Mouse (Mus musculus) olfactory bulb, adult 2 months (tissue): ENCODE results near the gene Dlgap1.

Experiments
- CTCF ChIP-seq: fragments of 200-500 bp; IDR thresholded peaks from 2 replicates; pipeline ENCODE4 v1.5.1; 2012; ENCODE audit warnings: low read depth, mild to moderate bottlenecking, low read length, moderate library complexity; ENCODE audit not compliant: insufficient read depth
- POLR2A ChIP-seq: fragments of 200-500 bp; IDR thresholded peaks from 2 replicates; pipeline ENCODE4 v1.6.1; 2012; ENCODE audit warnings: mild to moderate bottlenecking, low read depth, low read length, moderate library complexity; ENCODE audit not compliant: insufficient read depth

DNA sequence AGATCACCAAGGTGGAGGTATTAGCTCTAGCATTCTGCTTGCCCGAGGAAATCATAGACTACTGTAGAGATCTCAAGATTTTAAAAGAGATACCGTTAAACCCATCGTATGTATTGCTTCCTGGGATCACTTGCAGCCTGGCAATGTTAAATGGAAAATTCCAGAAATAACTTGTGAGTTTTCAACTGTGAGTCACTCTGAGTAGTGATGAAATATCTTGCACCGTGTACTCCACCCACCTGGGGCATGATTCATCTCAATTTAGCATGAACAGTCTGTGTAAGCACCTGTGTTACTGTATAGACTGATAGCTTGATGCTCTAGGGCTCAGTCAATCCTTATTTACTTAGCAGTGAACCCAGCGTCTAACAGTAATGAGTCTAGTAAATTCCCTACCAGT lies 38.7 kb downstream of the Dlgap1 start:
- no peak for TF ChIP-seq POLR2A
- no peak for TF ChIP-seq CTCF
